Mouse (Mus musculus): Measurements from ENCODE around the gene Mrln.

The Mrln gene

DNA sequence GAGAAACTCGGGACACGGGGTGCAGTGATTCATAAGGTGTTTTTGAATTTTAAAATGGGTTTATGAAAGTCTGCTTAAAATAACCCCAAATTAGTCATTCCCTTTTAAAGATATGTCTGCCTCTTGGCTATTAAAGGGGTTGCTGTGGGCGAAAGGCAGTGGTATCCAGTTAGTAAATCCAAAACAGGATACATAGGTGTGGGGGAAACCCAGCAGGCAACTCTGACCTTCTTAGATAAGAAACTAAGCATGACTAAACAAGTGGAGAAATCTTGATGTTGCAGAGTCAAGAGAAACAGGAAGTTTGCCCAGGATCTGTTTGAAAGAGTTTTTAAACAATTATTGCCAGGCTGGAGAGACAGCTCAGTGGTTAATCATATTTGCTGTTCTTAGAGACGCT lies 52.6 kb downstream of the Mrln start:
- DNase-seq: no peak

DNA sequence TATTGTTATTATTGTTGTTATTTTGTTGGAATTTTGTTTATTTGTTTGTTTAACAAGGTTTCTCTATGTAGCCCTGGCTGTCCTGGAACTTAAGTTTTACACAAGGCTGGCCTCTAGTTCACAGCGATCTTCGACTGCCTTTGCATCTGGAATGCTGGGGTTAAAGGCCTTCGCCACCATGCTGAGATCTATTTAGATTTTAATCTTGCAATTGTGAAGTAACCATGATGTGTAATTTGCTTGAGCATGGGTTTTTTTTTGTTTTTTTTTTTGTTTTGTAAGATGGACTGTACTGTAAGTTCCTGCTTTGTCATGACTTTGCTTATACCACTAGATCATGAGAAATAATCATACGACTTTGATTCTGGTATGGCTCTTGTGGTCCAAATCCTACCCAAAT lies 56.4 kb downstream of the Mrln start:
- no peak for DNase-seq

DNA sequence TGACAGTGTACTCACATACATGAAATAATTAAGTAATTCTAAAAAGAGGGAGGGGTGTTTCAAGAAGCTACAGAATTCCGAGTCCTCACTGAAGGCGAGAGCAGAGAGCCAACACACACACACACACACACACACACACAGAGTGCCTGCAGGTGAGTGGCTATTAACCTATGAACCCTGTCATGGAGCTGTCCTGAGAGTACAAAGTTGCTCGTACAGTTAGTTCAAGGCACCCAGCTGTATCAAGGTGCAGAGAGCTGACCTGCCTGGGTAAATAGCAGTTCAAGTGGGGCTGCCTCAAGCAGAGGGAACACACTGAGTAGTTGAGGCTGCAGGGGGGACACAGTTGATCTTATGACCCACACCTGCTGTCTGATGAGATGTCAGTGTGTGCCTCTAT lies 57.6 kb downstream of the Mrln start:
- no peak for DNase-seq

GRCm38 (mm10) chr10:70263681-70264189 lies 59.3 kb downstream of the Mrln start:
- DNase-seq: no peak

- DNase-seq: no peak
Observed at GRCm38 (mm10) chr10:70264337-70265036, 60.0 kb downstream of the Mrln start.

DNA sequence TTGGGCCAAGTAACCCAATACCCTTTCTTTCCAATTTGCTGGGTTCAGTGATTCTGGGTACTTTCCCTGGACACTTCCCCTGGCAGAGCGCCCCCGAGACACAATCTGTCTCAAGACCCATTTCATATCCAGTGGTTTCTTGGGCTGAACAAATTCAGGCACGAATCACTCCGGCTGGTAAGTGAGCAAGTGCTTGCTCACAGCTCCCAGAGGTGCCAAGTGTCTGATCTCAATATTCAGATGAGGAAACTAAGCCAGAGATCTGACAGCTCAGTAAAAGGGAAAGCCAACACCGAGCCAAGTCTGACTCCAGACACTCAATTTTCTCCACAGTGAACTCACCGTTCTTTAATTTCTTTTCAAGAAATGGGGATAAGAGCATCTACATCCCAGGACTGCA lies 62.0 kb downstream of the Mrln start:
- no peak for DNase-seq

- no peak for DNase-seq
Observed at GRCm38 (mm10) chr10:70268581-70269446, 64.3 kb downstream of the Mrln start.

Data from thymus, postnatal 25 days (tissue).